Mouse (Mus musculus) forebrain, embryonic 10.5 days (tissue): ENCODE data around the gene Gm49673. TPM values are rescaled to one million over a fixed set of nuclear protein-coding genes. Genes with fewer than 3 reads are reported as not detected.
"Not testable (repeated sequence)": the region's sequence is repeated elsewhere in the genome, so short reads cannot be mapped to it uniquely, and the experiment has no call there.

Experiments
- DNase-seq: peaks from one replicate; pipeline ENCODE4 v3.0.0-alpha.2; 2017; ENCODE audit warnings: low spot score; ENCODE audit errors: extremely low spot score
- H3K27ac ChIP-seq: fragments of 300-500 bp; sonication (generic); 2 replicates; pipeline ENCODE4 v1.5.1; 2016; ENCODE audit warnings: mild to moderate bottlenecking
- H3K27me3 ChIP-seq: fragments of 300-500 bp; sonication (generic); 2 replicates; pipeline ENCODE4 v1.6.1; 2016; ENCODE audit warnings: mild to moderate bottlenecking; ENCODE audit not compliant: poor library complexity, severe bottlenecking
- H3K36me3 ChIP-seq: fragments of 300-500 bp; sonication (generic); replicated peaks from 2 replicates; pipeline ENCODE4 v1.6.1; 2016; ENCODE audit warnings: mild to moderate bottlenecking, moderate library complexity
- H3K4me1 ChIP-seq: fragments of 300-500 bp; sonication (generic); 2 replicates; pipeline ENCODE4 v1.6.1; 2016
- H3K4me3 ChIP-seq: fragments of 300-500 bp; sonication (generic); 2 replicates; pipeline ENCODE4 v1.5.1; 2016; ENCODE audit warnings: mild to moderate bottlenecking, moderate library complexity
- H3K9me3 ChIP-seq: fragments of 300-500 bp; sonication (generic); 2 replicates; pipeline ENCODE4 v1.6.1; 2016; ENCODE audit warnings: mild to moderate bottlenecking, moderate library complexity
- WGBS: fragments of 180-500 bp; shearing (Covaris S2); methylation state at CpG from one replicate; pipeline ENCODE4 v1.1.7; 2016; 5-methylcytosine and 5-hydroxymethylcytosine counted together
- polyA plus RNA-seq: library from polyadenylated mRNA; unstranded; fragments of >200 nt; fragmentation: Nextera tagmentation; extraction: Ambion mirVana; gene quantifications from 2 replicates; pipeline ENCODE4 v1.2.1, GENCODE M21; 2016

Gm49673 gene
- polyA plus RNA-seq, 1 experiment from 2014 or later: 0.22 TPM

GRCm38 (mm10) chr17:8055919-8056589, 91.5 kb downstream of the Gm49673 start:
- H3K36me3 ChIP-seq, H3K27me3 ChIP-seq, H3K27ac ChIP-seq, H3K9me3 ChIP-seq, DNase-seq, H3K4me3 ChIP-seq, H3K4me1 ChIP-seq: not testable (repeated sequence)
- WGBS: 91% methylated on average over 6 of the region's 6 CpGs

- not testable (repeated sequence) for H3K9me3 ChIP-seq, H3K27me3 ChIP-seq, H3K4me3 ChIP-seq, H3K36me3 ChIP-seq, H3K4me1 ChIP-seq, H3K27ac ChIP-seq
- WGBS: 44% methylated on average over 3 of the region's 3 CpGs
- peak; percentile 21 for DNase-seq
These were observed 96.3 kb downstream of the Gm49673 start for GRCm38 (mm10) chr17:8051247-8051646.

- H3K27me3 ChIP-seq, H3K36me3 ChIP-seq, H3K9me3 ChIP-seq, DNase-seq, H3K4me3 ChIP-seq, H3K4me1 ChIP-seq, H3K27ac ChIP-seq: not testable (repeated sequence)
- 90% methylated on average over 5 of the region's 6 CpGs for WGBS
These were observed 97.4 kb downstream of the Gm49673 start for GRCm38 (mm10) chr17:8050218-8050617.

- WGBS: 4% methylated on average over 2 of the region's 5 CpGs
- H3K4me3 ChIP-seq, H3K4me1 ChIP-seq, H3K36me3 ChIP-seq, H3K9me3 ChIP-seq, H3K27me3 ChIP-seq, H3K27ac ChIP-seq, DNase-seq: not testable (repeated sequence)
These were observed 101.4 kb downstream of the Gm49673 start for GRCm38 (mm10) chr17:8046178-8046577.

- H3K9me3 ChIP-seq, H3K36me3 ChIP-seq, H3K27ac ChIP-seq, H3K4me1 ChIP-seq, H3K4me3 ChIP-seq, DNase-seq, H3K27me3 ChIP-seq: not testable (repeated sequence)
- WGBS: no CpG with 5 or more reads among the region's 5 CpGs
These were observed 106.4 kb downstream of the Gm49673 start for GRCm38 (mm10) chr17:8041197-8041596.

GRCm38 (mm10) chr17:8039916-8040635, 107.5 kb downstream of the Gm49673 start:
- WGBS: no CpG with 5 or more reads among the region's 12 CpGs
- not testable (repeated sequence) for DNase-seq

GRCm38 (mm10) chr17:8036976-8037375, 110.6 kb downstream of the Gm49673 start:
- H3K9me3 ChIP-seq, H3K36me3 ChIP-seq, H3K27ac ChIP-seq, H3K4me3 ChIP-seq, H3K27me3 ChIP-seq, DNase-seq, H3K4me1 ChIP-seq: not testable (repeated sequence)
- WGBS: 76% methylated on average over 4 of the region's 6 CpGs

More at GRCm38 (mm10) chr17:8039916-8040635, 107.5 kb downstream of the Gm49673 start:
- not testable (repeated sequence) for H3K4me3 ChIP-seq, H3K4me1 ChIP-seq, H3K27ac ChIP-seq, H3K9me3 ChIP-seq, H3K36me3 ChIP-seq, H3K27me3 ChIP-seq

Other genes with a start within 250 kb of the Gm49673 start
- 0.29 and 0.37 TPM in 2 replicates for gene Tagap, start 221.8 kb downstream of the Gm49673 start, polyA plus RNA-seq
- 59.7 and 61.0 TPM in 2 replicates for gene Rsph3a, start 202.2 kb downstream of the Gm49673 start, polyA plus RNA-seq
- gene Rnaset2a, start 309 bp upstream of the Gm49673 start, polyA plus RNA-seq: 14.6 and 17.0 TPM in 2 replicates
- gene Fgfr1op, start 17.7 kb upstream of the Gm49673 start, polyA plus RNA-seq: 57.7 and 60.9 TPM in 2 replicates
- gene Ccr6, start 88.3 kb upstream of the Gm49673 start, polyA plus RNA-seq: not detected in 2 replicates
- 61.7 and 71.1 TPM in 2 replicates for gene Mpc1, start 135.1 kb upstream of the Gm49673 start, polyA plus RNA-seq
- gene Sft2d1, start 163.3 kb upstream of the Gm49673 start, polyA plus RNA-seq: 58.6 and 62.9 TPM in 2 replicates
- gene Prr18, start 189.7 kb upstream of the Gm49673 start, polyA plus RNA-seq: 0.19 and 0.30 TPM in 2 replicates
- gene T2, start 208.2 kb upstream of the Gm49673 start, polyA plus RNA-seq: 0.35 and 0.66 TPM in 2 replicates